Mouse (Mus musculus): ENCODE results near the gene Oxgr1. TPM values are rescaled to one million over a fixed set of nuclear protein-coding genes. Genes with fewer than 3 reads are reported as not detected.

Gene Oxgr1
- polyA plus RNA-seq (2015; fragmentation: Nextera tagmentation; extraction: Ambion mirVana) = 0.05 TPM in 1 of 2 replicates, not detected in the other

GRCm38 (mm10) chr14:120042187-120042820 is at the start of gene Oxgr1:
TSS of gene Oxgr1 (minus strand) at chr14:120042435.
- WGBS = 90% methylated on average over 17 of the region's 17 CpGs
- Histone ChIP-seq H3K27me3 (ENCODE audit: control insufficient read depth, insufficient read depth, low read length) (no peaks in the 10 kb centered on the region), H3K4me3 (ENCODE audit: low read length) (no peak within 1 kb of the TSS), H3K4me1 (ENCODE audit: control insufficient read depth, insufficient read depth, low read length) (no peaks in the 10 kb centered on the region), H3K9ac (ENCODE audit: low read length) (no peak within 1 kb of the TSS), H3K27ac (ENCODE audit: low read length) (no peak within 1 kb of the TSS), H3K36me3 (ENCODE audit: control insufficient read depth, insufficient read depth) (no peaks in the 10 kb centered on the region), H3K9me3 (replicated peaks; ENCODE audit: control insufficient read depth, low read length) (no peaks in the 10 kb centered on the region), H3K4me2 (ENCODE audit: low read depth, low read length) (no peak within 1 kb of the TSS)
- no peak for ATAC-seq (replicated peaks; ENCODE audit: extremely low read depth, insufficient read depth, low FRiP score)

- Histone ChIP-seq H3K4me3 (ENCODE audit: low read length) (no peak overlapping the region), H3K27me3 (ENCODE audit: control insufficient read depth, insufficient read depth, low read length) (no peaks in the 10 kb centered on the region), H3K27ac (ENCODE audit: low read length) (no peak overlapping the region), H3K9me3 (replicated peaks; ENCODE audit: control insufficient read depth, low read length) (no peaks in the 10 kb centered on the region), H3K9ac (ENCODE audit: low read length) (no peak overlapping the region), H3K4me2 (ENCODE audit: low read depth, low read length) (no peak overlapping the region), H3K4me1 (ENCODE audit: control insufficient read depth, insufficient read depth, low read length) (no peaks in the 10 kb centered on the region), H3K36me3 (ENCODE audit: control insufficient read depth, insufficient read depth) (no peaks in the 10 kb centered on the region)
- 47% methylated on average over 1 of the region's 1 CpGs for WGBS
- ATAC-seq (replicated peaks; ENCODE audit: extremely low read depth, insufficient read depth, low FRiP score) = no peak
Observed at GRCm38 (mm10) chr14:120090401-120090800, 48.2 kb upstream of the Oxgr1 start.

GRCm38 (mm10) chr14:120089649-120090360 is 47.6 kb upstream of the Oxgr1 start:
- Histone ChIP-seq H3K4me3 (ENCODE audit: low read length) (no peak overlapping the region), H3K27ac (ENCODE audit: low read length) (no peak overlapping the region), H3K36me3 (ENCODE audit: control insufficient read depth, insufficient read depth) (no peaks in the 10 kb centered on the region), H3K9me3 (replicated peaks; ENCODE audit: control insufficient read depth, low read length) (no peaks in the 10 kb centered on the region), H3K4me2 (ENCODE audit: low read depth, low read length) (no peak overlapping the region), H3K27me3 (ENCODE audit: control insufficient read depth, insufficient read depth, low read length) (no peaks in the 10 kb centered on the region), H3K4me1 (ENCODE audit: control insufficient read depth, insufficient read depth, low read length) (no peaks in the 10 kb centered on the region), H3K9ac (ENCODE audit: low read length) (no peak overlapping the region)
- no peak for ATAC-seq (replicated peaks; ENCODE audit: extremely low read depth, insufficient read depth, low FRiP score)
- WGBS = 68% methylated on average over 14 of the region's 14 CpGs

- Histone ChIP-seq H3K9me3 (replicated peaks; ENCODE audit: control insufficient read depth, low read length) (no peaks in the 10 kb centered on the region), H3K4me2 (ENCODE audit: low read depth, low read length) (no peak overlapping the region)
- no peak for ATAC-seq (replicated peaks; ENCODE audit: extremely low read depth, insufficient read depth, low FRiP score)
Observed at GRCm38 (mm10) chr14:120089006-120089648, 46.9 kb upstream of the Oxgr1 start.

GRCm38 (mm10) chr14:120084084-120084667 is 41.9 kb upstream of the Oxgr1 start:
- Histone ChIP-seq H3K4me1 (ENCODE audit: control insufficient read depth, insufficient read depth, low read length) (no peaks in the 10 kb centered on the region), H3K27me3 (ENCODE audit: control insufficient read depth, insufficient read depth, low read length) (no peaks in the 10 kb centered on the region), H3K4me2 (ENCODE audit: low read depth, low read length) (no peak overlapping the region), H3K4me3 (ENCODE audit: low read length) (no peak overlapping the region), H3K9ac (ENCODE audit: low read length) (no peak overlapping the region), H3K27ac (ENCODE audit: low read length) (no peak overlapping the region), H3K9me3 (replicated peaks; ENCODE audit: control insufficient read depth, low read length) (no peaks in the 10 kb centered on the region), H3K36me3 (ENCODE audit: control insufficient read depth, insufficient read depth) (no peaks in the 10 kb centered on the region)
- ATAC-seq (replicated peaks; ENCODE audit: extremely low read depth, insufficient read depth, low FRiP score) = no peak
- 84% methylated on average over 9 of the region's 9 CpGs for WGBS

More at GRCm38 (mm10) chr14:120089006-120089648, 46.9 kb upstream of the Oxgr1 start:
- Histone ChIP-seq H3K4me1 (ENCODE audit: control insufficient read depth, insufficient read depth, low read length) (no peaks in the 10 kb centered on the region), H3K4me3 (ENCODE audit: low read length) (no peak overlapping the region), H3K9ac (ENCODE audit: low read length) (no peak overlapping the region), H3K36me3 (ENCODE audit: control insufficient read depth, insufficient read depth) (no peaks in the 10 kb centered on the region), H3K27me3 (ENCODE audit: control insufficient read depth, insufficient read depth, low read length) (no peaks in the 10 kb centered on the region), H3K27ac (ENCODE audit: low read length) (no peak overlapping the region)
- WGBS = 80% methylated on average over 7 of the region's 7 CpGs

GRCm38 (mm10) chr14:120076192-120076591 is 34.0 kb upstream of the Oxgr1 start:
- Histone ChIP-seq H3K4me1 (ENCODE audit: control insufficient read depth, insufficient read depth, low read length) (no peaks in the 10 kb centered on the region), H3K9ac (ENCODE audit: low read length) (no peak overlapping the region), H3K4me2 (ENCODE audit: low read depth, low read length) (no peak overlapping the region), H3K36me3 (ENCODE audit: control insufficient read depth, insufficient read depth) (no peaks in the 10 kb centered on the region), H3K27me3 (ENCODE audit: control insufficient read depth, insufficient read depth, low read length) (no peaks in the 10 kb centered on the region), H3K4me3 (ENCODE audit: low read length) (no peak overlapping the region), H3K27ac (ENCODE audit: low read length) (no peak overlapping the region), H3K9me3 (replicated peaks; ENCODE audit: control insufficient read depth, low read length) (no peaks in the 10 kb centered on the region)
- no peak for ATAC-seq (replicated peaks; ENCODE audit: extremely low read depth, insufficient read depth, low FRiP score)
- 48% methylated on average over 2 of the region's 2 CpGs for WGBS

- no peak for ATAC-seq (replicated peaks; ENCODE audit: extremely low read depth, insufficient read depth, low FRiP score)
- no peak overlapping the region for H3K27ac ChIP-seq (ENCODE audit: low read length)
- no peaks in the 10 kb centered on the region for H3K27me3 ChIP-seq (ENCODE audit: control insufficient read depth, insufficient read depth, low read length)
- H3K9me3 ChIP-seq (replicated peaks; ENCODE audit: control insufficient read depth, low read length) = no peaks in the 10 kb centered on the region
- H3K4me2 ChIP-seq (ENCODE audit: low read depth, low read length) = no peak overlapping the region
- H3K4me3 ChIP-seq (ENCODE audit: low read length) = no peak overlapping the region
- no peak overlapping the region for H3K9ac ChIP-seq (ENCODE audit: low read length)
- WGBS = 61% methylated on average over 5 of the region's 5 CpGs
- H3K36me3 ChIP-seq (ENCODE audit: control insufficient read depth, insufficient read depth) = no peaks in the 10 kb centered on the region
- H3K4me1 ChIP-seq (ENCODE audit: control insufficient read depth, insufficient read depth, low read length) = no peaks in the 10 kb centered on the region
Observed at GRCm38 (mm10) chr14:120075746-120076145, 33.5 kb upstream of the Oxgr1 start.

GRCm38 (mm10) chr14:120074231-120074630 is 32.0 kb upstream of the Oxgr1 start:
- Histone ChIP-seq H3K4me3 (ENCODE audit: low read length) (no peak overlapping the region), H3K4me2 (ENCODE audit: low read depth, low read length) (no peak overlapping the region), H3K9ac (ENCODE audit: low read length) (no peak overlapping the region), H3K4me1 (ENCODE audit: control insufficient read depth, insufficient read depth, low read length) (no peaks in the 10 kb centered on the region), H3K27ac (ENCODE audit: low read length) (no peak overlapping the region), H3K36me3 (ENCODE audit: control insufficient read depth, insufficient read depth) (no peaks in the 10 kb centered on the region), H3K9me3 (replicated peaks; ENCODE audit: control insufficient read depth, low read length) (no peaks in the 10 kb centered on the region), H3K27me3 (ENCODE audit: control insufficient read depth, insufficient read depth, low read length) (no peaks in the 10 kb centered on the region)
- no peak for ATAC-seq (replicated peaks; ENCODE audit: extremely low read depth, insufficient read depth, low FRiP score)

GRCm38 (mm10) chr14:120061096-120061495 is 18.9 kb upstream of the Oxgr1 start:
- H3K4me2 ChIP-seq (ENCODE audit: low read depth, low read length) = no peak overlapping the region
- no peaks in the 10 kb centered on the region for H3K36me3 ChIP-seq (ENCODE audit: control insufficient read depth, insufficient read depth)
- H3K4me1 ChIP-seq (ENCODE audit: control insufficient read depth, insufficient read depth, low read length) = no peaks in the 10 kb centered on the region
- H3K27me3 ChIP-seq (ENCODE audit: control insufficient read depth, insufficient read depth, low read length) = no peaks in the 10 kb centered on the region
- no peak overlapping the region for H3K27ac ChIP-seq (ENCODE audit: low read length)
- 59% methylated on average over 9 of the region's 9 CpGs for WGBS
- no peak for ATAC-seq (replicated peaks; ENCODE audit: extremely low read depth, insufficient read depth, low FRiP score)
- no peak overlapping the region for H3K4me3 ChIP-seq (ENCODE audit: low read length)
- H3K9ac ChIP-seq (ENCODE audit: low read length) = no peak overlapping the region
- 0 out of 2 replicates have a peak, but pooled peaks cover 2% of the 10 kb centered on the region for H3K9me3 ChIP-seq (replicated peaks; ENCODE audit: control insufficient read depth, low read length)

All from heart, embryonic 16.5 days (tissue).